Mouse (Mus musculus) thymus, postnatal 4 days (tissue): Measurements from ENCODE around the gene Blvrb.
"Not testable (repeated sequence)": the region's sequence is repeated elsewhere in the genome, so short reads cannot be mapped to it uniquely, and the experiment has no call there.

Source experiments
- DNase-seq: peaks from one replicate; pipeline ENCODE4 v3.0.0; 2021

Gene Blvrb

DNA sequence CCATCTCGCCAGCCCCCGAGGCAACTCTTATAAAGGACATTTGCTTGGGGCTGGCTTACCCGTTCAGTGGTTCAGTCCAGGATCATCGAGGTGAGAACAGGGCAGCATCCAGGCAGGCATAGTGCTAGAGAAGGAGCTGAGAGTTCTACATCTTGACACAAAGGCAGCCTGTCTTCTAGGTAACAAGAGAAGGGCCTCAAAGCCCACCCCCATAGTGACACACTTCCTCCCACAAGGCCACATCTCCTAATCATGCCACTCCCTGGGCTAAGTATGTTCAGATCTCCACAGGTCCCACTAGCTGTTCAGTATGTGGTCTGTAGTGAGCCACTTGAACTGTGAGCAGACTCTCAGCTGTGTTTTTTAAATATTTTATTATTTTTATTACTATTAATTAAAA is 36.1 kb downstream of the Blvrb start:
- DNase-seq = no peak

DNA sequence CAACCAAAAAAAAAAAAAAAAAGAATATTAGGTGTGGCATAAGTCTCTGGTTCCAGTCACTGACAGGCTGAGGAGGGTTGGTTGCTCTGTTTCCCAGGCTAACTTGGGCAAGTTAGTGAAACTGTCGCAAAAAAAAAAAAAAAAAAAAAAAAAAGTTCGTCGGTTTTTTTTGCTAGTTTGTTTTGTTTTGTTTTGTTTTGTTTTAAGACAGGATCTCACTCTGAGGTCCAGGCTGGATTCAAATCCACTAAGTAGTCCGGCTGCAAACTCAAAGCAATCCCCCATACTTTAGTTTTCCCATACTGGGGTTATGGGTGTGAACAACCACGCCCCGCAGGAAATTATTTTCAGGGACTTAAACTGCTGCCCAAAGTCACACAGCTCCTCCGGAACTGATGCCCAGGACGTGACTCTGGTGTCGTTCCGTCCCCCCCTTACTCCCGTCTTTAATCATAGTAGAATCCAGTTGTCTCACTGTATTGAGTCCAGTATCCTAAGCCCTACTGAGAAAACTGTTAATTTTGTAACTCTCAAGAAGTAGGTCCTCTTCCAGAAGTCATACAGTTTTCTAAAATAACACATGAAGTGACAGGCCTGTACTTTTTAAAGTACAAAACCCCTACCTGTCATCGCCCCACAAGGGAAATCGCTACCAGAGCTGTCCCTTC is 38.5 kb downstream of the Blvrb start:
- DNase-seq = peak; percentile 47

DNA sequence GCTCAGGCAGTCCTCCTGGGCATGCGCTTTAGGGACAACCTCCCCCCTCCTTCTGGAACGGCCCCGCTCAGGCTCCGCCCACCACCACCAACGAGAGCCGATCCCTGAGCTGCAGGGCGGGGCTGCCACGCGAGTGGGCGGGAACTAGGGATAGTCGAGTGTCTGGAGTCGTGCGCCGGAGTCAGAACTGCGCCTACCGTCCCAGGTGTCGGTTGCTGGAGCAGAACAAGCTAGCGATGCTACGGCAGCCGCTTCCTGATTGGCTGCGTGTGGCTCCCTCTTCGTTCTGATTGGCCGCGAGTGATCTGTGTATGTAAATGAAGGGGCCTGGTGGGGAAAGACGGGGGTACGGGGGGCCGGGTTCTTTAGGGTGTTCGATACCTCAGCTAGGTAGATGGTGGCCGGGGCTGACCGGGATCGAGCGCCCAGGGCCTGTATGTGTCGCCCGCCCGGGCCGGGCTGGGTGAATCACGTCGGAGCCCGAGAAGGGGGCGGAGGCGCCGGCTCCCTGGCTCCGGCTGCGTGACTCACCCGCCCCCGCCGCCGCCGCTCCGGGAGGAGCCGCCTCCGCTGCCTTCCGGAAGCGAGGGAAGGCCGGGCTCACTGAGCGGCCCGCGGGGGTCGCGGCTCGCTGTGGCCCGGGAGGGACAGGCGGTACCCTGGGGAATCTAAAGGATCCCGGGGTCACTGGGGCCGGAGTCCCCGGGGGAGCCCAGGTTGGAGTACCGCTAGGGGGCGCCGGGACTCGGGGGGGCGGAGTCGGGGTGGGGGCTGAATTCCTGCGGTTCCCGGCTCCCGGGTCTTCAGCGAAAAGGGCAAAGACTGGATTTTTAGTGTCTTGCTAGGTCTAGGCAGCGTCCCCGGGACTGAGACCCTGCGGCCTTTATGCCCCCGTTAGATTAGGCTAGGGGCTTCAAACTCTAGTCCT is 39.3 kb downstream of the Blvrb start, which contains the start of gene Sertad1:
Sertad1 (plus strand) TSS at position 141 of the 928 bp plus-strand sequence.
- peak; percentile 100 for DNase-seq

DNA sequence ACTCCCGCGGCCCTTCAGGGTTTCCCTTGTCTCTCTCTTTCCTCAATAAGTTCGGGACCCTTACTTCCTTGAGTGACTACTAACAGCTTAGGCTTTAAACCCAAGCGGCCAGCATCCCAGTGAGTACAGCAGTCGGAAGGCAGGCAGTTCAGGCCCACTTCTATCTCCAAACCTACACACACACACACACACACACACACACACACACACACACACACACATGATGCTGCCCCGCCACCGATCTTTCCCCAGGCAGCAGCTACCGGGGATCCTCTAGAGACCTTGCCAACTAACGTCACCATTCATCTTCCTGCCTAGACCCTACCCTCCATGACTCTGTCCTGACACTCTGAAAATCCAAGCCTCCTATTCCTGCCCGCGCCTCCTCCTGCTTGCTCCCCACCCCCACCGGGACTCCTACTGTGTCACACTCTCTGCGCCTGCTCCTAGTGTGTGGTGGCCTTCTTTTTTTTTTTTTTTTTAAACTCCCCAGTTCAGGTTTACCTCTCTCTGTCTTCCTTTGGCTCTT is 40.0 kb downstream of the Blvrb start:
- peak; percentile 65 for DNase-seq

DNA sequence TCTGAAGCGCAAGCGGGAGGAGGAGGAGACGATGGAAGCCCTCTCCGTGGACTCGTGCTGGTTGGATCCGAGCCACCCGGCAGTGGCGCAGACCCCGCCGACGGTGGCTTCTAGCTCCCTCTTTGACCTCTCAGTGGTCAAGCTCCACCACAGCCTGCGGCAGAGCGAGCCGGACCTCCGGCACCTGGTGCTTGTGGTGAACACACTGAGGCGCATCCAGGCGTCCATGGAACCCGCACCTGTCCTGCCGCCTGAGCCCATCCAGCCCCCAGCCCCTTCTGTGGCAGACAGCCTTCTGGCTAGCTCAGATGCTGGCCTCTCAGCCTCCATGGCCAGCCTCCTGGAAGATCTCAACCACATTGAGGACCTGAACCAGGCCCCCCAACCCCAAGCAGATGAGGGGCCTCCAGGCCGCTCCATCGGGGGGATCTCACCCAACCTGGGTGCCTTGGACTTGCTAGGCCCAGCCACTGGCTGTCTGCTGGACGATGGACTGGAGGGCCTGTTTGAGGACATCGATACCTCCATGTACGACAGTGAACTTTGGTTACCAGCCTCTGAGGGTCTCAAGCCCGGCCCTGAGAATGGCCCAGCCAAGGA is 41.6 kb downstream of the Blvrb start:
- DNase-seq = peak; percentile 26

DNA sequence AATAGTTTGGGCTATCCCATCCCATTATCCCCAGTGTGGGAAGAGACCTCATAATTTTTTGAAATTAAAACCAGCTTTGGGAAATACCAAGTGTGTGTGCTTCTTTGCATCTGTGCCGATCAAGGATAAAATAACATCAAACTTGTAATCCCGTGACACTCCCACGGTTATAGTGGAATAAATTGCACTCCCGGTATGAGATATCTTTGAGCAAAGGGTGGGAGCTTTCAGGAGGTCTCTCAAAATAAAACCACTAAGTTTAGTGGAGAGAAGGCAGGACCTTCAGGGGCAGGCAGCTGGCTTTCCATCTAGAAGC is 42.4 kb downstream of the Blvrb start:
- no peak for DNase-seq

DNA sequence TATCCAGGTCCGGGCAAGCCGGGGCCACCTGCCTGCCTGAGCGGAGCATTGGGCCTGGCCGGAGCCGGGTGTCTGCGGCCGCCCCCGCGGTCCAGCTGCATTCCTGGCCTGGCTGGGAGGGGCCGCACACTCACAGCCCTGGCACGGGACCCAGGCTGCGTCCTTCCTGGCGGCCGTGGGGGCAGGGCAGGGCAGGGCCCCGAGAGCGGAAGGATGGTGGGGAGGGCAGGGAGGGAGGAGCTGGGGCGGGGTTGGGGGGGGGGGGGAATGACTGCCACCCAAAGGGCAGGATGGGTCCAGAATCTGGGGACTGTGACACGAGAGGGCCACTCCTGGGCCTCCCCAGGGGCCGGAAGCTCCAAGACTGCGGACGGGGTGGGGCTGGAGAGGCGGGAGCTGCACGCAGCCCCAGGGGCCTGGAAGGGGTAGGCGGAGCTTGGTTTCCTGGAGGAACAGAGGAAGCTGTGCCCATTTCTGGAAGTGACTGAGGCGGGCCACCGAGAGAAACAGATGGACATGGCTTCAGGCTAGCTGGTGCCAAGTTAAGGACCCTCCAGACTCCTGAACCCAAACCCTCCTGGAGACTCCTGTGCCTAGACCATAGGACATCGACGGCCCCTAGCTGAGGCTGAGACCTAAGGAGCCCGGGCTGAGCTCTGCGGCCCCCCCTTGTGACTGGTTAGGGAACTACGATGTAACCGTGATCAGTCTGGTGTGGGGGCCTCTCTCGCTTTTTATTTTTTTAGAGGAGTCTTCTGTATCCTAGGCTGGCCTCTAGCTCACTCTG is 43.0 kb downstream of the Blvrb start:
- DNase-seq = peak; percentile 95

DNA sequence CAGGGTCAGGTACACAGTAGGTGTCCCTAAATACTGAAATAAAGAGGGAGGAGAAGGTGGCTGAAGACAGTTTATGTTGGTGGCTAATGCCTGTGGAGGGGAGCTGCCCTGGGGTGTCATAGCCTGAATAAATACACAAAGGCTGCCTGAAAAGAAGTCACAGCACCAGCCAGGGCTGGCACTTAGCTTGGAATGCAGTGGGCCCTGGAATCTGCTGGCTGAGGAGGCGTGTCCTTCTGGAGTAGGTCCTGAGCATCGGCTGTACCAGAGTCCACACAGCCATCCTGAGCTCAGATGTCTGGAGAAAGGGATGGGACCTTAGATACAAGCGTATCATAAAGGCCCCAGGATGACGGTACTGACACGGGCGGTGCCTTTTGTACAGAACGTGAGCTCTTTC is 44.1 kb downstream of the Blvrb start:
- no peak for DNase-seq

DNA sequence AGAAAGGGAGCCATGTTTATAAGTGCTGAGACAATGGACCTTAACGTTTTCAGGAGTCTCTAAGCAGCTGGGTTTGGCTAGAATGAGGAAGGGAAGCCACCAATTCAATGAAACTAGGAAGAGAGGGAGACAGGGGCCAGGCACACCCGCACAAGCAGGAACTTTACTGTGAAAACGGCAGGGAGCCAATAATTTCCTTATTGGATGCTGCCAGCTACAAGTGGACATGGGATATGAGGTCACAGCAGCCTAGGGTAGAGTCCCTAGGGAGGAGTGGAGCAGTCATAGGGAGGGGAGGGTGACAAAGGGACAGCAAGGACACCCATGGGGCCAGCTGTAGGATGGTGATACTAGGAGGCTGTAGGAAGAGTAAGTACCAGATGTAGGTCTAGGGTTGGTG is 45.2 kb downstream of the Blvrb start:
- DNase-seq = no peak

DNA sequence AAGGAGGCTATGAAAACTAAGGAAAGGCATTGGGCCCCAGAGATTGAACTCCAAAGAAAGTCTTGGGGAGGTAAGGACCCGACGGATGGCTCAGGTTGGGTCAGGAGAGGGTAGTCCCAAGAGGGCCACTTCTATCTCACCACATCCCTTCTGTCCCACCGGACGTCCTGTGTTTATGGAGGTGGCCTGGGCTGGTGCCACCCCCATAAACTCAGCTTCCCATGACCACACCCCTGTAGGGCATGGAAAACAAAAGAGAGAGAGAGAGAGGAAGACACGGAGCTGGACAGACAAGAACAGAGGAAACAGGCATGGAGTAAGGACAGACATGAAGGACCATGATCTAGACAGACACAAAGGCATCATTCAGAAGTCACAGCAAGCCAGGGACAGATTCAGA is 45.7 kb downstream of the Blvrb start:
- no peak for DNase-seq

DNA sequence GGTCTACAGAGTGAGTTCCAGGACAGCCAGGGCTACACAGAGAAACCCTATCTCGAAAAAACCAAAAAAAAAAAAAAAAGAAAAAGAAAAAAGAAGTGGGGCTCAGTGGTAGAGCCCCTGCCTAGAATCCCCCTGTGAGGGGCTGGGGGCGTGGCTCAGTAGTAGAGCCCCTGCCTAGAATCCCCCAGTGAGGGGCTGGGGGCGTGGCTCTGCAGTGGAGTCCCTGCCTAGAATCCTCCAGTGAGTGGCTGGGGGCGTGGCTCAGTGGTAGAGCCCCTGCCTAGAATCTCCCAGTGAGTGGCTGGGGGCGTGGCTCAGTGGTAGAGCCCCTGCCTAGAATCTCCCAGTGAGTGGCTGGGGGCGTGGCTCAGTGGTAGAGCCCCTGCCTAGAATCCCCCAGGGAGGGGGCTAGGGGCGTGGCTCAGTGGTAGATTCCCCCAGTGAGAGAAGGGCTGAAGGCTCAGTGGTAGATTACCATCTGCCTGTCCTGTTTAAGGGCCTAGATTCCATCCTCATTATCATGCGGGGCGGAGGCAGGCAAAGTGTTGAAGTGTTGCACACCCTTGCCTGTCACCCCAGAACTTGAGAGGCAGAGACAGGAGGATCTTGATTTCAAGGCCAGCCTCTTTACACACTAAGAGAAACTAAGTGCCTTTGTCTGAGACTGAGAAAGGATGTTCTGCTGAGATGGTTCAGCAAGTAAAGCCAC is 47.0 kb downstream of the Blvrb start:
- DNase-seq = not testable (repeated sequence)

DNA sequence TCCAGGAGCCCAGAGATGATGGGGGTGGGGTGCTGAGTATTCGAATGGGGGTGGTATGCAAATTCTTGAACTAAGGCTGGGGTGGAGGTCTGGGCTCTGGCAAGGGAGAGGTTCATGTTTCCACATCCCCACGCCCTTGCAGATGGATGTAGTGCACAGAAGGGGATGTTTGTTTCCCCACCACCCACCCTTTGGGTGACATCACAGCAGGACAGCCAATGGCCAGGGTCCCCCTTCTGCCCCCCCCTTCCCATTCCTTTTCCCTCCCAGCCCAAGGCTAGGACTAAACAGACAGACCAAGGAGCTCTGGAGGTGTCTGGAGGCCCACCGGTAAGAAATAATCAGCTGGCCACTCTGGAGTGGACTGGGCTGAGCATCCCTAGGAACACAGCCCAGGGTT is 51.3 kb downstream of the Blvrb start, which contains the start of gene Prx:
Prx (plus strand) TSS at position 289 of the 400 bp plus-strand sequence.
- DNase-seq = no peak

DNA sequence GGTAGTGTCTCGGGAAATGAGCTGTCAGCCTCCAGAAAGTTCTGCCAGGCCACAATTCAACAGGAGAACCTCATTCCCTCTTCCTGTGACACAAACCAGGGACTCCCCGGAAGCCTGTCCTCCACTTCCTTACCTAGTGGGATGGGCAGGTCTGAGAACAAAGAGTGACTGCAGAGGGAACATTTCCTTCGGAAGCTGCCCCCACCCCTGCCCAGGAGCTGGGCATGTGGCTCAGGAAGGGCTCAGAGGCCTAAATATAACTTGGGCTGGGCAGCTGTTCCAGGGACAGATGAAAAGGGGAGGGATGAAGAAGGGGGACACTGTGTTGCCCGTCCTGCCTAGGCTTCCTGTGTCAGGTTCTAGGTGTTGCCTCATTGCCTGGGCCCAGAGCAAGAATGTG is 53.8 kb downstream of the Blvrb start:
- no peak for DNase-seq

DNA sequence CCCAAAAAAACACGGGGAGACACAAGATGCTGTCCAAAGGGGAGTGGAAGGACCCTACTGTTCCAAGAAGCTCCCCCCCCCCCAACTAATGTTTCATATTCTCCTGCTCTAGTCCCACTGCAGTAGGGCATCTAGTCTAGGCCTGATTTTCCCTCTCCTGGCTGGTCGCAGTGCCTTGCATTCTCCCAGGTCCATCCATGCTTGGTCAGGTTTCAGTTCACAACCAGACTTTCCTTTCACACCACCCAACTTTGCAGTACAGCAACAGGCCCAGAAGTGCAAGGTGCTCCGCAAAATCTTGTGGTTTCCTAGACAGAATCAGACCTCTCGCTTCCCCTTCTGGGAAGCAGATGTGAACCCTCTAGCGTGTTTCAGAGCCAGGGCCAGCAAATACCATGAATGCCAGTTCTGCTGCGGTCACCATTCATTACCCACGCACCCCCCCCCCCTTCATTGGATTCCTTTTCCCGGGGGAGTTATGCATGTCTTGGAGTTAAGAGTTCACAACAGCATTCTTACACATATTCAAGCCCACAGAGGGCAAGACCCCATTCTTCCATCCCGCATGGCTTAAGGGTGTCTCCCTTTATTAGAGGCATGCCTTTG is 59.1 kb downstream of the Blvrb start:
- no peak for DNase-seq

DNA sequence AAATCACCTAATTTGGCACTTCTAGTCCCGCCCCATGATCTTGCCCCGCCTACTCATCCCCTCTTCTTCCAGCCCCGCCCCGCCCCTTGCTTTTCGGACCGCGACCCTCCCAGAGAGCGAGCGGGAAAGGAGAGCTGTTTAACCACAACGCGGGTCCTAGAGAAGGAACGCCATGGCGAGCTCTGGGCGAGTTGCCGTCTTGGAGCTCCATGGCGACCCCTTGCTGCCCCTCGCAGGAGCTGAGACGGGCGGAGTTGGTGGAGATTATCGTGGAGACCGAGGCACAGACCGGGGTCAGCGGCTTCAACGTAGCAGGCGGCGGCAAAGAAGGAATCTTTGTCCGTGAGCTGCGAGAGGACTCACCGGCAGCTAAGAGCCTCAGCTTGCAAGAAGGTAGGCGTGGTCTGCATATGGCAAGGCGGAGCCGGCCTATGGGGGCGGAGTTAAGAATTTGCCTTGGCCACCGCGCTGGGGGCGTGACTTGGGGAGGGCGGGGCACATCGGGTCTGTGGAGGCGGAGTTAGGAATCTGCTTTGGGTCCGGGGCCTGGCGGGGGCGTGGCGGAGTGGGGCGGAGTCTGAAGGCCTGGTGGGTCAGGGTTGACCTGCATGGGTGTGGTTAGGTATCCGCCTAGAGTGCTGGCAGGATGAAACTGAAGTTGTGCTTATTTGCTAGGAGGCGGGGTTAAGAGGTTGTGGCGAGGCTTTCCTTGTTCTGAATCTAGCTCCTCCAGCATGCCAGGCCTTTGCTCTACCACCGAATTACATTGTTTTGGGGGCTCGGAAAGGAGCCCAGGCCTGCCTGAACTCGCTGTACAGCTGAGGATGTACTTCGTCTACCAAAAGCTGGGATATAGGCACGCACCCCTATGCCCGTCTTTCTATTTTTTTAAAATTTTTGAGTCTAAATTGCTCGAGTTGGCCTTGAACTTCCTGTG is 60.2 kb downstream of the Blvrb start:
- peak; percentile 98 for DNase-seq

DNA sequence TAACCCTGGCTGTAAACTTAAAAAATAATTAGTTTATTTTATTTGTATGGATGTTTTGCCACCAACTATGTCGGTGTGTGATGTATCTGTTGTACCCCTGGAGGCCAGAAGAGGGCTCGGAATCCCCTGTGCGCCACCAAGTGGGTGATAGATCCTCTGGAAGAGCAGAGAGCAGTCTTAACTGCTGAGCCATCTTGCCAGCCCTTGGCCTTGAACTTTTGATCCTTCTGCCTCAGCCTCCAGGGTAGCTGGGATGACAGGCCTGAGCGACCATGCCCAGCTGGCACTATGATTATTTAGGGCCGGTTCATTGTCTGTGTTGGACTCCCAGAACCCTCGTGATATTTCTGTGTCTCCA is 60.8 kb downstream of the Blvrb start:
- peak; percentile 79 for DNase-seq

DNA sequence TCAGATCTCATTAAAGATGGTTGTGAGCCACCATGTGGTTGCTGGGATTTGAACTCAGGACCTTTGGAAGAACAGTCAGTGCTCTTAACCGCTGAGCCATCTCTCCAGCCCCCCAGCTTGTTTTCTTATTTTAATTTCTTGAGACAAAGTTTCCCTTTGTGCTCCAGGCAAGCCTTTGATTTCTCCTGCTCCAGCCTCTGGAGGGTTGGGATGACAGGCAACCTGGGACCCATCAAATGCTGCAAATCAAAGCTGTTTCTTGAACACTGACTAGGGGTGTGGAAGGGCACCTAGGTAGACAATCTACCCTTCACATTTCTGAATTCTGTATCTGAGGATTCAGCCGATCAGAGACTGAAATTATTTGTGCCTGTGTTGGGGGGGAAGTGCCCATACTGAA is 63.0 kb downstream of the Blvrb start:
- no peak for DNase-seq

DNA sequence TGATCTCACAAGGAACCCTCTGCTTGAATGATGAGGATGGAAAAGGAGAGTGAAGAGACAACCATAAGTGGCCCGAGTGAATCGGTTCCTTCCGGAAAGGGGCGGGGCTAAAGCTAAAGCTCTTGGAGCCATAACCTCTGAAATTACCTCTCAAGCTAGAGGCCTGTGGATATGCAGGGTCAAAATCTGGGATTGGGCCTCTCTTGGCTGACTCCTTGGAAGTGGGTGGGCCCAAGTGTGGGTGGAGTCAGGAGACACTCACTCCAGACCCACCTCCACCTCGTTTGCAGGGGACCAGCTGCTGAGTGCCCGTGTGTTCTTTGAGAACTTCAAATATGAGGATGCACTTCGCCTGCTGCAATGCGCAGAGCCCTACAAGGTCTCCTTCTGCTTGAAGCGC is 67.2 kb downstream of the Blvrb start:
- no peak for DNase-seq
